Mouse (Mus musculus): ENCODE measurements at regions not wholly inside any gene's neighbourhood (a gene's known extent, or its start where the extent isn't known, plus 50 kb on each side); places are given as distances from the start of the nearest gene placed in this dataset.

DNA sequence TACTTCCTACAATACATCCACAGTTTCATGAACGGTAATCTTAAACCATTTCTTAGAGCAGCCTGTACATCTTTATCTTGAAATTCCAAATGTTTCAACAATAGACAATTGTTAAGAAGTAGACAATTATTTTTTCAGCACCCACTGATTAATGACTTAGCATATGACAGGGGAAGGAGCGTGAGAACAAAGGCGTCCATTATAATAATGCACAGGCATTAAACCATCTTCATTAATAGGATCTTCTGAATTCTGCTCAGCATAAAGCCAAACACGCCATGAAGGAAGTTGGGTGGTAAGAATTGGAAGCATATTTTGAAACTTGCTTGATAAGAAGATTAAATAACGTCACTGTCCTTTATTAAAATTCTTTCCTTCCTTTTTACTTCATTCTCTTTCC is 50.5 kb upstream of the Adarb2 start:
- Histone ChIP-seq H3K4me3 (replicated peaks) (no peak overlapping the region), H3K4me1 (no peaks in the 10 kb centered on the region), H3K27ac (no peak overlapping the region), H3K27me3 (no peaks in the 10 kb centered on the region), H3K9me3 (replicated peaks) (no peaks in the 10 kb centered on the region), H3K4me2 (no peak overlapping the region), H3K9ac (no peak overlapping the region), H3K36me3 (no peaks in the 10 kb centered on the region)
- WGBS, result 79% methylated on average over 5 of the region's 5 CpGs
- ATAC-seq (replicated peaks; ENCODE audit: low FRiP score), result no peak

Data from kidney, embryonic 15.5 days (tissue).